Mouse (Mus musculus) liver, adult 2 months (tissue): ENCODE data around the gene Phpt1. TPM values are rescaled to one million over a fixed set of nuclear protein-coding genes. Genes with fewer than 3 reads are reported as not detected.
A peak's percentile ranks its signal among the peaks of the same experiment; 100 is the strongest.

Experiments
- DNase-seq: peaks from one replicate; pipeline ENCODE4 v3.0.0-alpha.2; 2011; ENCODE audit warnings: low read depth, low spot score; ENCODE audit errors: extremely low read depth
- H3K27ac ChIP-seq: fragments of 200-500 bp; replicated peaks from 2 replicates; pipeline ENCODE4 v1.5.1; 2012; ENCODE audit warnings: low read depth, mild to moderate bottlenecking, control low read depth, inconsistent platforms, low read length; ENCODE audit not compliant: insufficient read depth
- H3K27me3 ChIP-seq: fragments of 200-500 bp; 2 replicates; pipeline ENCODE4 v1.6.1; 2012; ENCODE audit warnings: mild to moderate bottlenecking, moderate library complexity, low read length, inconsistent platforms; ENCODE audit not compliant: control insufficient read depth, insufficient read depth
- H3K36me3 ChIP-seq: fragments of 200-500 bp; 2 replicates; pipeline ENCODE4 v1.6.1; 2012; ENCODE audit warnings: low read length, inconsistent platforms; ENCODE audit not compliant: control insufficient read depth, insufficient read depth
- H3K4me1 ChIP-seq: fragments of 200-500 bp; 2 replicates; pipeline ENCODE4 v1.6.1; 2011; ENCODE audit warnings: low read length; ENCODE audit not compliant: control insufficient read depth, insufficient read depth
- H3K4me3 ChIP-seq: fragments of 200-500 bp; 2 replicates; pipeline ENCODE4 v1.5.1; 2011; ENCODE audit warnings: low read depth, mild to moderate bottlenecking, control low read depth, low read length, moderate library complexity; ENCODE audit not compliant: insufficient read depth
- H3K79me2 ChIP-seq: fragments of 200-500 bp; 2 replicates; pipeline ENCODE4 v1.6.1; 2012; ENCODE audit warnings: inconsistent platforms, mild to moderate bottlenecking, low read length, moderate library complexity; ENCODE audit not compliant: control insufficient read depth, insufficient read depth
- H3K9ac ChIP-seq: fragments of 200-500 bp; 2 replicates; pipeline ENCODE4 v1.6.1; 2012; ENCODE audit warnings: low read depth, mild to moderate bottlenecking, control low read depth, inconsistent platforms, low read length
- CTCF ChIP-seq: fragments of 200-500 bp; IDR thresholded peaks from 2 replicates; pipeline ENCODE4 v1.5.1; 2011; ENCODE audit warnings: low read depth, low read length, control low read depth
- POLR2A ChIP-seq: fragments of 200-500 bp; IDR thresholded peaks from 2 replicates; pipeline ENCODE4 v1.6.1; 2011; ENCODE audit warnings: low read length, control low read depth; ENCODE audit not compliant: insufficient read depth; ENCODE audit errors: extremely low read depth
- WGBS: fragments of 180-500 bp; shearing (Covaris S2); methylation state at CpG from one replicate; pipeline ENCODE4 v1.1.7; 2018; 5-methylcytosine and 5-hydroxymethylcytosine counted together
- polyA plus RNA-seq: library from polyadenylated mRNA; depleted of rRNA; stranded (reverse); fragments of >200 nt; gene quantifications from 2 replicates; pipeline ENCODE4 v1.2.3, GENCODE M21; 2012
- total RNA-seq: library from RNA; depleted of rRNA; stranded (reverse); fragments of >200 nt; gene quantifications from 2 replicates; pipeline ENCODE4 v1.2.3, GENCODE M21; 2014

Phpt1 gene
- total and polyA plus RNA-seq, 2 experiments, result 8.2 to 39.4 TPM

- H3K79me2 ChIP-seq, result no peaks in the 10 kb centered on the region
- 16% methylated on average over 92 of the region's 92 CpGs for WGBS
- H3K27ac ChIP-seq, result no peak overlapping the region
- H3K4me1 ChIP-seq, result peaks cover 11% of the 10 kb centered on the region
- peaks cover 30% of the 10 kb centered on the region for H3K27me3 ChIP-seq
- H3K9ac ChIP-seq, result no peak overlapping the region
- TF ChIP-seq CTCF (no peak), POLR2A (no peak)
- no peak for DNase-seq
- H3K4me3 ChIP-seq, result peak overlapping the region; percentile 2; the same call in 1 of the 2 replicates
- no peaks in the 10 kb centered on the region for H3K36me3 ChIP-seq
These were observed 2.2 kb upstream of the Phpt1 start for GRCm38 (mm10) chr2:25576965-25577891.

DNA sequence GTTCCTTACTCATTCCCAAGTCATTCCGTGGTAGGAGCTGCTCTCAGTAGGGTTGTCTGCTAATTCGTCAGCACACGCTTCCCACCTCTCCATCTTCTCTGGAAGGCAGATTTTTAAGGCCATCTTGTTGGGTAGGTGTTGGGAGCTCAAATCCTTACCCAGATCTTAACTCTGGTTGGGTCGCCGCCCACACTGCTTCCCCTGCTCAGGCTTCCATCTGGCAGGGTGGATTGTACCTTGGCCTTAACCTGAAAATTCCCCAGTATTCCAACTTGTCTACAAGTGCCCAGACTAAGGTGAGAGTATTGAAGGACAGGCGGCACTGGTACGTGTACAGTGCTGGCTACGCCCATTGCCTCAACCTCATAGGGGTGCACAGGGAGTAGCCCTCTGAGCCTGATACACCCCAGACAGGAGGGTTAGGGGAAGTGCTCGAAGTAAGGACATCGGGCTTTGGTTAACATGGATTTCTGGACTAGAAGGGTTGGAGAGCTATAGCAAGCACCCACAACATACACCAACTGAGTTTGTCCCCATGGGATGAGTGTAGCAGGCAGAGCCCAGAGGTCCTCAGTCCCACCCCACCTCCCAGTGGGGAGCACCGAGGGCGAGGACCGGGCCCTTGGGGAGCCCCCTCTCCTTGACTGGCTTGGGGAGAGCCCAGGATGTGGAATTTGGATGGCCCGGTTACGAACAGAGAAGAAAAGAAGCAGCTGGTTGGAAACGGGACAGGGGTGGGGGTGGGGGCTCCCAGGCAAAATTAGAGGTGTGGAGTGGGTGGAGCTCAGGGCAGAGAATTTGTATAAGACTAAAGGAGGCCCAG lies 1.2 kb upstream of the Phpt1 start:
- Histone ChIP-seq H3K27ac (no peak overlapping the region), H3K4me3 (no peak overlapping the region), H3K4me1 (peaks cover 9% of the 10 kb centered on the region), H3K9ac (no peak overlapping the region), H3K36me3 (no peaks in the 10 kb centered on the region), H3K79me2 (no peaks in the 10 kb centered on the region), H3K27me3 (peaks cover 30% of the 10 kb centered on the region)
- WGBS, result 89% methylated on average over 16 of the region's 16 CpGs
- no peak for DNase-seq
- TF ChIP-seq POLR2A, result no peak
- TF ChIP-seq CTCF, result no peak

- no peak for DNase-seq
- no peak for TF ChIP-seq CTCF
- no peak for TF ChIP-seq POLR2A
- H3K27me3 ChIP-seq, result peaks cover 30% of the 10 kb centered on the region
- no peaks in the 10 kb centered on the region for H3K36me3 ChIP-seq
- H3K27ac ChIP-seq, result no peak overlapping the region
- H3K4me1 ChIP-seq, result peaks cover 8% of the 10 kb centered on the region
- H3K79me2 ChIP-seq, result no peaks in the 10 kb centered on the region
- WGBS, result 13% methylated on average over 21 of the region's 21 CpGs
- H3K9ac ChIP-seq, result peak overlapping the region; percentile 63
- peak overlapping the region; percentile 54 for H3K4me3 ChIP-seq
These were observed 506 bp upstream of the Phpt1 start for GRCm38 (mm10) chr2:25575432-25576027.

- Histone ChIP-seq H3K27ac (no peak overlapping the region), H3K4me3 (peak overlapping the region; percentile 65), H3K27me3 (peaks cover 22% of the 10 kb centered on the region), H3K4me1 (peaks cover 8% of the 10 kb centered on the region), H3K9ac (peak overlapping the region; percentile 38), H3K36me3 (no peaks in the 10 kb centered on the region), H3K79me2 (no peaks in the 10 kb centered on the region)
- WGBS, result 9% methylated on average over 11 of the region's 11 CpGs
- TF ChIP-seq CTCF (no peak), POLR2A (no peak)
- DNase-seq, result no peak
These were observed 888 bp downstream of the Phpt1 start for GRCm38 (mm10) chr2:25574136-25574535.

DNA sequence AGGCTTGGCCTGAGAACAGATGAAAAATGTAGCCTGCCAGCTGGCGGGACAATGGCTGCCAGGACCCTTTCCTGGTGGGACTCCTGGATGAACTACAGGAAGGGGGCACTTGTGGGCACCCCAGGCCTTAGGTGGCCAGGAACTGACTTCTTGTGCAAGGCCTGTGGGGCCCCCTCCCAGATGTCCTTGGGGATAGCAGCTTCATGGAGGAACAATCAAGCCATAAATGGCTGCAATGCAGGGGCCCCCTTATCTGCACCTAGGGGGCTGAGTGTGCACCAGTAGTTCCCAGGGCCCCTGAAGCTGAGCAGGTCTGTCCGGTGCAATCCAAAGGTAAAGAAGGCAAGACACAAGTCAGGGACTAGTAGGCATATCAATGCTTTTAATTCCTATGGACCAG lies 2.0 kb downstream of the Phpt1 start:
- TF ChIP-seq CTCF, result no peak
- TF ChIP-seq POLR2A, result no peak
- no peak for DNase-seq
- Histone ChIP-seq H3K4me3 (no peak overlapping the region), H3K27ac (no peak overlapping the region), H3K4me1 (peaks cover 8% of the 10 kb centered on the region), H3K79me2 (no peaks in the 10 kb centered on the region), H3K27me3 (peaks cover 11% of the 10 kb centered on the region), H3K9ac (no peak overlapping the region), H3K36me3 (no peaks in the 10 kb centered on the region)
- 98% methylated on average over 2 of the region's 2 CpGs for WGBS
